Mouse (Mus musculus) left cerebral cortex, postnatal 14 days (tissue): ENCODE data around the gene Slc36a2. TPM values are rescaled to one million over a fixed set of nuclear protein-coding genes. Genes with fewer than 3 reads are reported as not detected.

Source experiments
- DNase-seq, 2 experiments: peaks; one replicate each; pipeline ENCODE4 v3.0.0; 2021 to 2022; ENCODE audit warnings: low spot score in 2 of 2, mixed read lengths in 1 of 2
- intact Hi-C: fragments of 180-260 bp; cut with DNase I; formaldehyde crosslinking; loops from one replicate; pipeline ENCODE4 v1.15.1; 2025
- long read RNA-seq, 2 experiments: library from polyadenylated mRNA; stranded (forward); transcript quantifications; one replicate each; pipeline ENCODE4 v2.0.0; 2021
- total RNA-seq, 2 experiments: library from RNA; stranded (reverse); gene quantifications; 2 replicates each; pipeline ENCODE4 v1.2.3; 2021

Slc36a2 gene
- total RNA-seq: under 1 TPM; 0.26 to 0.42 TPM
- long read RNA-seq, experiment 1, partial matches to known transcripts: 0 of 1 reads
- long read RNA-seq, experiment 1, other reads (novel, unspliced or antisense): 0 of 1 reads
- long read RNA-seq, experiment 2, partial matches to known transcripts: 0 of 1 reads
- long read RNA-seq, experiment 2, other reads (novel, unspliced or antisense): 1 of 1 reads

DNA sequence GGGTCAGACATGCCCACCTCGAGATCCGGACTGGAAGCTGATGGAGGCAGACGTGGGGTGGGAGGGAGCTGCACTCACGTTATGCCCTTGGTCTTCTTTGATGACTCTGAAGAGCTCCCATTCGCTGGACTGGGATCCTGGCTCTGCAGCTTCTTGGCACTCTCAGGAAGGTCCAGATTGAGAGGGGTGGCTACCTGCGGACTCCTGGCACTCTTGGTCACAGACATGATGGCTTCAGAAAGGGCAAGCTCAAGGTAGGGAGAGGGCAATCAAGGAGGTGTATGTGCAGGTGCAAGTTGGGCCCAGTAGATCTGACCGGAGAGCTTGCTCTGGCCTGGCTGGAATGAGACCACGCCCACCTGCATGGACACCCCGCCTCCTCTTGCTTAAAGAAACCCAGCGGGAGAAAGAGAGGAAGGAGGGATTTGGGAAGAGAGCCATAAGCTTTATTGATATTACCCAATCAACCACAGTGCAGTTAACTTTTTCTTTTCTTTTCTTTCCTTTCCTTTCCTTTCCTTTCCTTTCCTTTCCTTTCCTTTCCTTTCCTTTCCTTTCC, at the start of gene Slc36a2:
Gene Slc36a2 (minus strand): TSS at position 345 of the 559 bp plus-strand sequence.
- intact Hi-C loops: no loop called here
- DNase-seq: no peak

DNA sequence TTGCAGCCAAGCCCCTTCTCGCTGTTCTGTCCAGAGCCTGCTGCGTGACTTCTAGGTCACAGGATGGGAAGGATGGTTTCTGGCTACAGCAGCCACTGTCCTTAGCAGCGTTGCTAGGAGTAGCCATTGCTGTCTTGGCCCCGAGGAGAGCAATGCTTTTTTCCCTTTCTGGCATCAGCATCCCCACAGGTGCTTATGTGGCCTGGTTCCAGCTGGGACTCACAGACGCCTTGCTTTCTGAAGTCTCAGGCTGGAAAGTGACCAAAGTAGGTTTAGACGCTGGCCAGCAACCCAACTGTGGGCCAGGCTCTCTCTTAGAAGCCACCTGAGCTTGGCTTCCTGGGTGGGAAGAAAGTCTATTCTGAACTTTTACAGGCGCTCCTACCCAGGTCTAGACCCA, 49.4 kb upstream of the Slc36a2 start:
- no peak for DNase-seq
- intact Hi-C loops: loop anchor here (10.0 kb wide), 1 partner anchor 211 kb away; no protein-coding TSS in a partner anchor

DNA sequence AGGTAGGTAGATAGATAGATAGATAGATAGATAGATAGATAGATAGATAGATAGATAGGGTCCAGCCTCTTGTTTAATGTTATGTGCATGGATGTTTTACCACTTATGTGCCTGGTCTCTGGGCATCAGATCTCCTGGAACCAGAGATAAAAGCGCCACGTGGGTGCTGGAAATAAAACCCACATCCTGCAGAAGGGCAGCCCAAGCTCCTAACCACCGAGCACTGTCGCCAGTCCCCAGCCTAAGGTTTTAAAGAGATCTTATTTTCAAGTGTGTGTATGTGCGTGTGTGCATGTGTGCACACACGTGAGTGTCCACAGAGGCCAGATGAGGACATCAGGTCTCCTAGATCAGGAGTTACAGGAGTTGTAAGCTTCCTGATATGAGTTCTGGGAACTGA, 46.2 kb upstream of the Slc36a2 start:
- intact Hi-C loops: loop anchor here (10.0 kb wide), 1 partner anchor 214 kb away; no protein-coding TSS in a partner anchor
- DNase-seq: no peak

DNA sequence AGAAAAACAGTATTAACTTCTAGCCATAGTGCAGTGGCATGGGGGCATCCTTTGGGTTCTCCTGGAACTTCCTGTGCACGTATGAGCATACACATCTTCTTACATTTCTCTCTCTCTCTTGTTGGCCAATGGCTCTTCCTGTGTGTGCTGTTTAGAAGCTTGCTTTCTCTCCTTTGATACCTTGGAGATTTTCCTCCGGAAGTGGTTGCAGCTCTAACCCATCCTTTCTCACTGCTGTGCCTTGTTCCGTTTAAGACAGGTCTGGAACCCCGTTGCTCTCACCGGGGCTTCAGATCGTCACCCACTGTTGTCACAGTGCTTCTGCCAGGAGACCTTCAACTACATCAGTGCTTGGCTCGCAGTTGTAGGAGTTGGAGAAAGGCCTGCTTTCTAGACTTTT, 36.4 kb upstream of the Slc36a2 start:
- no peak for DNase-seq
- intact Hi-C loops: no loop called here

DNA sequence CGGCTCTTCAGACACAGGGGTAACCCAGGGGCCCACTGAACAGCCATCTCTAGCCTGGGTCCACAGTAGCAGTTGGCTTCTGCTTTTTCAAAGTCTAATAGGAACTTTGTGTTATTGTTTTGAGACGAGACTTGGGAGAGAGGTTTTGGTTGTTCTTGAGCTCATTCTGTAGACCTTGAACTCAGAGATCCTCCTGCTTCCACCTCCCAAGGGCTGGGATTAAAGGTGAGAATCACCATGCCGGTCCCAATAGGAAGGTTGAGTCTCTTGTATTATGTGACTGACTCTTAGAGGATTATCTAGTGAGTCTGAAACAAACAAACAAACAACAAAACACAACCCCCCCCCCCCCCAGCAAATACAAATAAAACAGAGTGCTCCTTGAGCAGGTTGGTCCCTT, 33.6 kb upstream of the Slc36a2 start:
- intact Hi-C loops: no loop called here
- DNase-seq: no peak

DNA sequence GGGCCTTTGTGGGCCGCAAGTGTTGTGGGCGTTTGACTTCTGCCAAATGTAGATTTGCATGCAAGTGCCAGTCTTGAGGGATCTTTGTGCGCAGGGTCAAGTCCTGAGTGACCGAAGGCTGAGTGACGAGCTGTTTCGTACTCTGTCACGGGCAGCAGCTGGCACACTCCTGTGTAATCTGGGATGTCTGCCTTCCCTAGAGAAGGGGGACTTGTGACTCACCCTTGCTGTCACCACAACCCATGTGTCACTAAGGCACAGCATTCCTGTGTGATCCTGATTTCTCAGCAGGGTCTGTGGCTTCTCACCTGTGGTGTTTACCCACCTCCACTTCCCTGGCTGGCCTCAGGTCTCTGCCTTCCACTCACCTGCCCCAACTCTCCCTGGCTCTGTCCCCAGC, 33.0 kb upstream of the Slc36a2 start:
- intact Hi-C loops: no loop called here
- DNase-seq: peak in 1 of 2 experiments; percentile 28

DNA sequence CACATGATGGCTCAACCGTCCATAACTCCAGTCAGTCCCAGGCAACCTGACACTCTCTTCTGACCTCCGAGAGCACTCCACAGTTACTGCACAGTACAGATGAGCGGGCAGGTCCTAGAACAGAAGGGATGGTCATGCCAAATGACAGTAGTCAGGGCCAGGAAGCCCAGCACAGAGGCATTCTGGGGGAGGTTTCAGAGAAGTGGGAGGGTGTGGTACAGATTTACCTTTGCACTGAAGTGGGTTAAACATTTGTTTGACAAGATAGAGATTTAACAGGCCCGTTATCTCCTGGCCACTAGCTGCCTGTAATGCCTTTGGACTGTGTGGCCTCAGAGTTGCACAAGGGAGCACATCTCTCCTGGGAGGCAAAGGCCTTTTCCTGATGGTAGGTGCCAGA, 32.5 kb upstream of the Slc36a2 start:
- intact Hi-C loops: no loop called here
- no peak for DNase-seq

DNA sequence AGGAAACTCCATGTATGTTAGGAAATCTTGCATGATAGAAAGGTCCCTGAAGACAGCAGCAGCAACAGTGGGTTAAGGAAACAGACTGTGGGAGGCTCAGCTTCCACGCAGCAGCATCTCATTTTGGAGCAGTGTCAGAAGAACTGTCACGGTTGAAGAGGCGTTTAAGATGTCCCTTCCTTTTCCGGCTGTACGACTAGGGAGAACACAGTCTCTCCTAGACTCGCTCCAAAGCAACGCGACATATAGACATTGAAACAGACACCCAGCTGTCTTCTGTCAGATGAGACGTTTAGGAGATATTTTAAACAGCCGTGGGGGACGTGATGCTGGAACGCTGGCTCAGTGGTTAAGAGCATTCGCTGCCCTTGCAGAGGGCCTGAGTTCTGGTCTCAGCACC, 32.0 kb upstream of the Slc36a2 start:
- intact Hi-C loops: no loop called here
- DNase-seq: peak; percentile 58 to 70

DNA sequence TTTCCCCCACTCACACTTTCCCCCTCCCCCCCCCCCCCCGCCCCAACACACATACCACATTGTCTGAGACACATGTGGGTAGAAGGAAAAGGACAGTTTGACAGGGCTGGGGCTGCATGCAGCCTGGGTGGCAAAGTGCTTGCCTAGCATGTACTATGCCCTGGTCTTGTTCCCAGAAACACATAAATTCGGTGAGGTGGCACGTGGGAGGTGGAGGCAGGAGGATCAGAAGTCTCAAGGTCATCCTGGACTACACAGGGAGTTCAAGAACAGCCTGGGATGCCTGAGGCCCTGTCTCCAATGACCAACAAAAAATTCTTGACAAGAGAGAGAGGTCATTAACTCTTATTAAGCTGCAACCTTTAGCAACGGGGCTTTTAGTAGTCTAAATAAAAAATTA, 31.2 kb upstream of the Slc36a2 start:
- no peak for DNase-seq
- intact Hi-C loops: no loop called here

DNA sequence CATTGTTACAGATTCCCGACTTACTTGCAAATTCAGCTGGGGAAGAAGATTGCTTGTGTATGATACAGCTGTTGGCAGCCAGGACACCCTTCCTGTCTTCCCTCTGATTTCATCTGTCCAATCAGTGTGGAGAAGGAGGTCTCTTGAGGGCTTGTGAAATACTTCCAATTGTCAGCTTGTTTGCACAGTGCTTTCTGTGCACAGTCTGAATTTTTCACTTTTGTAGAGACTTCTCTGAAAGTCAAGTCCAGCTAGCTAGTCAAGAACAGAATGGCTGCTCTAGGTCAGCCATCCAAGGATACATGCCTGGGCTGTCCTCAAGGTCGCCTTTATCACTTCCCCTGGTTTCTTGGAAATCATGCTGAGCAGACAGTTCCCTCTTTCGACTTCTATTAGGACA, 30.1 kb upstream of the Slc36a2 start:
- no peak for DNase-seq
- intact Hi-C loops: no loop called here

DNA sequence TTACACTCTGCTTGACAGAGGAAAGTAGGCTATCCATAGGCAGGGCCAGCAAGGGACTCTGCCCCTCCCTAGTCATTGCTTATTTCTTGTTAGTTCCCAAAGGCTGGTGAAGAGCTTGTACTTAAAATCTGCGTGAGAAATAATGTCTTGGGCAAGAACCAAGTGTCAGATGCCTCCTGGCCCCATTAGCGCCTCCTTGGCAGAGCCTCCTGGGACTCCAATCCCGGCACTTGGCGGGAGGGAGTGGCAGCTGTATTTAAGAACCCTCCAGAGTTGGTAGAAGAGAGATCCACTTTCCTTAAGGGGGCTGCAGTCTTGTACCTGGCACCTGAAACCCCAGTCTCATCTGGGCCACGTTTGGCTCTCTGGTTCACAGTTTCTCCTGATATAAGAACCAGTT, 29.3 kb upstream of the Slc36a2 start:
- DNase-seq: no peak
- intact Hi-C loops: no loop called here

DNA sequence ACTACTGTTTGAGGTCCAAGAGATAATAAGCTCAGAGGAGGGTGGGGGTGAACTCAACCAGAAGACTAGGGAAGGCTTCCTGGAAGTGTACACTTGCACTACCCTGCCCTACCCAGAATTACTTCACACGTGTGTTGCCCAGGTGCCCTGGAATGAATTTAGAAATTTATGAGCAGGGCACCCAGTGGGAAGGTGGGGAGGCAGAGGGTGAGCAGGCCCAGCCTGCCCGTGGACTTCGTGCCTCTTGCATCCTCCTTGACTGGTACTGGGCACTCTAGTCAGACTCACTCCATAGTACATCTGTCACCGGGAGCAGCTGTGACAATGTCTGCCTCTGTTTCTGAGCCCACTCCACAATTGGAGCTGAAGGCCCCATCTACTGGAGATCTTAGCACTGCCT, 28.6 kb upstream of the Slc36a2 start:
- intact Hi-C loops: no loop called here
- no peak for DNase-seq

DNA sequence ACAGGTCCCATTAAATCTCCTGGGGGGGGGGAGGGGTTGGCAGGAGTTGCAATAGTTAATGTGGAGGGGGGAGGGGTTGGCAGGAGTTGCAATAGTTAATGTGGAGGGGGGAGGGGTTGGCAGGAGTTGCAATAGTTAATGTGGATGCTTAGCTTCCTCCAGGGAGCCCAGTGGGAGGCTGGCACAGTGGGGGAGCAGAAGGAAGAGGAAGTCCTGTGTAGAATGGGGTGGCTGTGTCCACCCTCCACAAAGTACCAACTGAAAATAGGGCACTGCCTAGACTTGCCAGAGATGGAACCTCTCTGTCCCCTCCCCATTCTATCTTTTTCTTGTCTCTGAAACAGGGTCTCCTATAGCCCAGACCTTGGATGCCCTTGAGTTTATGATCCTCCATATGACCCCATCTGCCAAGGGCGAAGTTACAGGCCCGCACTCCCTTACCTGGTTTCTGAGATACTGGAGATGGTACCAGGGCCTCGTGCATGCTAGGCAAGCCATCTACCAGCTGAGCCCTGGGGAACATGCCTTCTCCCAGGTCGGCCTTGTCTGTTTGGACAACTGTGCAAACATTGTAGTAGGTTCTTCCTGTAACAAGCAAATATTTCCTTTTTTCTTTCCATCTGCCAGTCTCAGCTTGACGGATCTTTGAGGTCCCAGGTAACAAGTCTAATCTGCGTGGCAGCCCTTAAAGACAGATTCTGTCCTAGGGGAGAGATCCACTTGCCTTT, 24.9 kb upstream of the Slc36a2 start:
- intact Hi-C loops: no loop called here
- DNase-seq: no peak

DNA sequence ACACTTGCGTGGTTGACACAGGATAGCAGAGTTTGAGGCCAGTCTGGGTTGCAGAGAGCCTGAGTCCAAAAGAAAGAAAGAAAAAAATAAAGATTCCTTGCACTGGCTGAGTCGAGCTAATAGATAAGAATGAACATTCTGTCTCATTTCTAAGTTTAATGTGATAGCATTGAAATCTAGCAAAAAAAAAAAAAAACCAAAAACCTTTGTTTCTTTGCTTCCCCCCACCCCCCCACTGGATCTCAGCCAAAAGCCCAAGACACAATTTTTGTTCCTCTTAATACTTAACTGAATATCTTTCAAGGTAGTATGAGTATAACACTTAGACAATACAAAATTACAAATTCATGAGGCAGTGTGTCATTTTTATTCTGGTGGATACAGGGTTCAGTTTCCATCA, 24.2 kb upstream of the Slc36a2 start:
- intact Hi-C loops: no loop called here
- no peak for DNase-seq

DNA sequence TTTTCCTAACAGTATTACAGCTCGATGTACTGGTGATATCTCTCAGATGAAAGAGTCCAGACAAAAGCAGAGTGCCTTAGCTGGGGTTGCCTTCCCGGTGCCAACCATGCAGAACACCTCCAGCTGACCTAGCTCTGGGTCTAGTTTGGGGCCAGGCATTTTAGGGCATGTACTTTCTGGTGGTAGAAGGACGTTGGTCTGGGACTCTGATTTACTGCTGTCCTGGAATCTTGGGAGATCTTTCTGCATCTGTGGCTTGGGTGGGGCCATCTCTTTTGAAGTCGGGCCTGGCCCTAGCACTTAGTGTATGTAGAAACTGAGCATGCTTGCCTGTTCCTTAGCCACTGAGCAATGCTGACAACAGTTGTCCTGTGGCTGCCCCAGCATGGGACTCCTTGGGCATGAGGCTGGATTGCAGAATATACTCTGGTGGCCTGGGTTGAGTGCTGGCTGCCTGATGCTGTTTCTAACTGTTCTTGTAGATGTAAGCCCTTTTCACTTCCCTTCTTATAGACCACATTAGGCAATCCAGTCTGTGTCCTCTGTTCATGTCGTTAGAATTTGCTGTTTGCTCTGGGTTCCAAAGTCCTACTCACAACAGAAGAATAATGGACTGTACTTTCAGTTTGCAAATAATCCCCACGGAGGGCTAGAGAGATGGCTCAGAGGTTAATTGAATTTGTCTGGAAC, 23.3 kb upstream of the Slc36a2 start:
- DNase-seq: peak in 1 of 2 experiments; percentile 18

DNA sequence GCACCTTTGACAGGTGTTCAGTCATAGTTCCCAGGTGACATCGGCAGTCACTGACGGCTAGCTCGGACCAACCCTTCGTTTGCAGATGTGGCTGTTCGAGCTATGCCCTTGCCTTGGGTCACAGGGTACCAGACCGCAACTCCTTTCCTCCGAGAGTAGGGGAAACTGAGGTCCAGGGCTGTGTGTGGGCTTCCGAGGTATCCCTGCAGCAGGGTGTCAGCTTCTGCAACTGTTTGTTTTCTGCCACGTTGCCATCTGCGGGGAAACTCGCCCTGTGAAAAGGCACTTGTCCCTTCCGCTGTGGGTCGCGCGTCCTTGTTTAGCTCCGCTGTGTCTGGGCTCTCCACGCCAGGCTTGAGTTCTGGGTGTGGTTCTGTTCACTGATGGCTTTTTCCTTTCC, 19.7 kb upstream of the Slc36a2 start:
- DNase-seq: peak in 1 of 2 experiments; percentile 33
- intact Hi-C loops: loop anchor here (1.0 to 5.0 kb wide), 4 partner anchors 33 to 243 kb away; no protein-coding TSS in a partner anchor

More for the DNA sequence above, 23.3 kb upstream of the Slc36a2 start:
- intact Hi-C loops: no loop called here

DNA sequence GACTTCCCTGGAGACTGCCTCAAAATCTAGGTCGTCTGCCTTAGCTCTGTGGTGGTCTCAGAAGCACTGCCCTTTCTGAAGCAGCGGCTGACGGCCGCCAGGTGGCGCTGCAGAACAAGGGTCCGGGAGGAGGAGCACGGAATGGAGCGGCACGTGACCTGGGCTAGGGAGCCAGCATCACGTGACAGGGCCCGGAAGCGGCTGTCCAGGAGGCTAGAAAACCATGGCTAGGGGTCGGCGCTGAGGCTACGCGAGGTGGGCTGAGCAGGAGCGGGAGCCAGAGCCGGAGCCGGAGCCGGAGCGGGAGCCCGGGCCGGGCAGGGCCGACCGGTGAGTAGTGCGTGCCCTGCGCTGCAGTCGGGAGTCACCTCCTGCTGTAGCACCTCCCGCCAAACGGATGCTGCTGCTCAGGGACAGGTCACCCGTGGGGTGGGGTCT, 19.3 kb upstream of the Slc36a2 start, which contains the start of gene Slc36a1:
Gene Slc36a1 (plus strand): TSS at position 192 of the 438 bp plus-strand sequence.
- peak; percentile 93 to 97 for DNase-seq
- intact Hi-C loops: loop anchor here (1.0 to 5.0 kb wide), 4 partner anchors 33 to 243 kb away; no protein-coding TSS in a partner anchor

DNA sequence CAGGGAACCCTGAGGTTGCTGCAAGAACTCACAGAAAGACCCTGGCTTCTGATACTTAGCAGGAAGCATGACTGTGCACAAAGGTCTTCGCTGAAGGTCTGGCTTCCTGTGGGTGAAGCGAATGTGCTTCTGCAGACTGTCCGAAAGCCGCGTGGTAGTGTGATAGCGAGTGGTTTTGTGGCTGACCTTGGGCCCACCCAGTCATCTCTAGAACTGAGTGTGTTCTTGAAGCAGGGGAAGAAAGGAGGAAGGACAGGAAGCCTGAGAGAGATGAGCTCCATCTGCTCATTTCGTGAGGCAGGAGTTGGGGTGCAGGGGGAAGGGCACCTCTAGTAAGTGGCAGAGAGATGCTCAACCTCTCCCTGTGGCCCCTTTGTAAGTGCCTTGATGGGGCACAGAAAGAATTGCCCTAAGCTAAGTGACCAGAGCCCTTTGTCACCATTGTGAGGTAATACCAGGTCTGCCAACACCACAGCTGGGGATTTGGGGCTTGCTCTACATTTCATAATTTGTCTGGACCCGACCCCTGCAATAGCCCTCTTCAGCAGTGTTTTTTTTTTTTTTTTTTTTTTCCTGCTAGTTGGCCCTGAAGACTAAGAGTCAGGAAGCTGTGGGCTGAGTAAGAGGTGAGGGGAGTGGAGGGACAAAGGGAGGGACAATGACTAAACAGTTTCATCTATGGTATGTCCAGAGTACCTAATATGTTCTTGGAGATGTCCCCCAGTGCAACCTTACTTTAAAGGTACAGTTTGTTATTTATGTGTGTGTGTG, 13.0 kb upstream of the Slc36a2 start:
- intact Hi-C loops: no loop called here
- no peak for DNase-seq

DNA sequence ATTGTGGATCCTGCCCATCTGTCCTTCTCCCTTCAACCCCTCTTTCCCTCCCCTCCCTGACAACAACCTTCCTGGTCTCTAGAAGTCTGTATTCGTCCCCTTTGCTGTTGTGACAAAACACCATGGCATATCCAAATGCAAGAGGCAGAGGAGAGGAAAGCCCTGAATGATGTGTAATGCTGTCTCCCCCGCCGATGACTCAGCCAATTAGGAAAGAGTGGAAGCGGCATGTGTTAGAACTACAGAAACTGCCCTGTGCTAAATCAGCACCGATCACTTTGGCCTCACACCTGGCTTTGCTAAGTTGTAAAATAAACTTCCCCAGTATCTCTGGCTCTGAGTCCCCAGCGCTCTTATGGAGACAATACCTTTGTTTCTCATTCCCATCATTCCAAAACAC, 12.2 kb upstream of the Slc36a2 start:
- intact Hi-C loops: no loop called here

More for the DNA sequence above, 12.2 kb upstream of the Slc36a2 start:
- DNase-seq: no peak
